Mouse (Mus musculus) adrenal gland, postnatal 4 days (tissue): ENCODE results near the gene Csad. TPM values are rescaled to one million over a fixed set of nuclear protein-coding genes. Genes with fewer than 3 reads are reported as not detected.

Source experiments
- DNase-seq, 2 experiments: peaks; one replicate each; pipeline ENCODE4 v3.0.0; 2021 to 2022; ENCODE audit warnings: low spot score in 2 of 2, mixed read lengths in 2 of 2
- total RNA-seq, 2 experiments: library from RNA; stranded (reverse); gene quantifications; 2 replicates each; pipeline ENCODE4 v1.2.3; 2021

The Csad gene
- total RNA-seq, 2 experiments from 2014 or later, result 90.0 to 106 TPM

DNA sequence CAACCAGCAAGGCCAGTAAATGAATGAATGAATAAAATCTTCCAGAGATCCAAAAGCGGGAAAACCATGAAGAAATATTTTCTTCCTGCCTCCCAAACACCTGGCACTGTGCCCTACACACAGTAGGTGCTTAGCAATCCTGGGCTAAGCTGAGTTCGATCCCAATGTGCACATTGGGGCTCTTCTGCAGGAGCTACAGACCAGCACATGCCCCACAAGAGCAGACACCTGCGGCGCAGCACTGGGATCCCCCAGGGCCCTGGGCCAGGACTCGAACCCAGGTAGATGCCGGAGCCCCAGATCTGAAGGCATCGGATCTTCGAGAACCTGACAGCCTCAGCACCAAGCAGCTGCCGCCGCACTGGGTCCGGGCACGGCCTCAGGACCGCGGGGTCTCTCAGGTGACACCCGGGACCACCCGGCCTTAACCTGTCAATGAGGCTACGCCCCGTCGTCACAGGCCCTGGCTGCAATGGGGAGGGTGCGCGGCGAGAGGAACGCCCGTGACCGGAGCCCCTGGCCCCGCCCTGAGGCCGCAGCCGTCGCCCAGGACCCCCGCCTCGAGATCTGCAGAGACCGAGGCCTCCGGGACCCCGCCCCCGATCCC lies 68.9 kb downstream of the Csad start:
- DNase-seq, result no peak

DNA sequence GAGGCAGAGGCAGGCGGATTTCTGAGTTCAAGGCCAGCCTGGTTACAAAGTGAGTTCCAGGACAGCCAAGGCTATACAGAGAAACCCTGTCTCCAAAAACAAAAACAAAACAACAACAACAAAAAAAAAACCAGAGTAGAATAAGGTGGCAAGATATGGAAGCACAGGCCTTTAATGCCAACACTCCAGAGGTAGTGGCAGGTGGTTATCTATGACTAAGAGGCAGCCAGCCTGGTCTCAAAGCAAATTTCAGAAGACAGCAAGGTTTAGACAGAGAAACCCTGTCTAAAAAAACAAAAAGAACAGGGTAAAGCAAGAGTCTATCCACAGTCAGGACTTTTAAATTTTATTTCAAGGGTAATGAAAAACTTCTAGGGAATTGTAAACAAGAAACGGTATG lies 69.8 kb downstream of the Csad start:
- no peak for DNase-seq

- no peak for DNase-seq
Observed at GRCm38 (mm10) chr15:102133314-102133713, 71.2 kb downstream of the Csad start.

Other genes with a start within 250 kb of the Csad start
- gene Krt8, start 200.2 kb downstream of the Csad start, total RNA-seq, result 10 to 100 TPM; 18.8 TPM
- 10 to 100 TPM; 17.3 to 22.9 TPM for gene Krt18, start 176.5 kb downstream of the Csad start, total RNA-seq
- 100 to 1,000 TPM; 352 to 356 TPM for gene Eif4b, start 131.0 kb downstream of the Csad start, total RNA-seq
- gene Tns2, start 104.3 kb downstream of the Csad start, total RNA-seq, result 10 to 100 TPM; 60.9 to 63.6 TPM
- 10 to 100 TPM; 32.5 to 35.9 TPM for gene Spryd3, start 68.5 kb downstream of the Csad start, total RNA-seq
- gene Igfbp6, start 60.4 kb downstream of the Csad start, total RNA-seq, result 10 to 100 TPM; 33.9 to 34.4 TPM
- 1 to 10 TPM in 1 of 2 experiments, under 1 TPM in 1; 0.78 to 3.8 TPM for gene Soat2, start 54.2 kb downstream of the Csad start, total RNA-seq
- 100 to 1,000 TPM; 131 to 134 TPM for gene Zfp740, start 1.5 kb downstream of the Csad start, total RNA-seq
- 1 to 10 TPM; 1.1 to 3.6 TPM for gene Itgb7, start 27.2 kb upstream of the Csad start, total RNA-seq
- 10 to 100 TPM; 24.8 to 28.6 TPM for gene Rarg, start 52.8 kb upstream of the Csad start, total RNA-seq
- under 1 TPM; 0.17 to 0.31 TPM for gene Gm9918, start 65.8 kb upstream of the Csad start, total RNA-seq
- gene Mfsd5, start 74.7 kb upstream of the Csad start, total RNA-seq, result 10 to 100 TPM; 34.4 to 36.7 TPM
- 10 to 100 TPM; 16.5 to 24.5 TPM for gene Espl1, start 91.5 kb upstream of the Csad start, total RNA-seq
- gene Pfdn5, start 121.4 kb upstream of the Csad start, total RNA-seq, result 100 to 1,000 TPM; 443 to 452 TPM
- gene Myg1, start 127.0 kb upstream of the Csad start, total RNA-seq, result 10 to 100 TPM; 86.3 to 96.7 TPM
- gene Aaas, start 146.0 kb upstream of the Csad start, total RNA-seq, result 10 to 100 TPM; 32.3 to 39.0 TPM
- gene Sp7, start 162.5 kb upstream of the Csad start, total RNA-seq, result under 1 TPM; 0.31 to 0.48 TPM
- 100 to 1,000 TPM; 101 to 110 TPM for gene Sp1, start 201.4 kb upstream of the Csad start, total RNA-seq
- 1 to 10 TPM; 2.8 to 3.1 TPM for gene Amhr2, start 240.6 kb upstream of the Csad start, total RNA-seq